Mouse (Mus musculus): Measurements from ENCODE around the gene Btg2. TPM values are rescaled to one million over a fixed set of nuclear protein-coding genes. Genes with fewer than 3 reads are reported as not detected.
A peak's percentile ranks its signal among the peaks of the same experiment; 100 is the strongest.

Btg2 gene
- polyA plus RNA-seq, 1 experiment from 2014 or later: 38.6 TPM

DNA sequence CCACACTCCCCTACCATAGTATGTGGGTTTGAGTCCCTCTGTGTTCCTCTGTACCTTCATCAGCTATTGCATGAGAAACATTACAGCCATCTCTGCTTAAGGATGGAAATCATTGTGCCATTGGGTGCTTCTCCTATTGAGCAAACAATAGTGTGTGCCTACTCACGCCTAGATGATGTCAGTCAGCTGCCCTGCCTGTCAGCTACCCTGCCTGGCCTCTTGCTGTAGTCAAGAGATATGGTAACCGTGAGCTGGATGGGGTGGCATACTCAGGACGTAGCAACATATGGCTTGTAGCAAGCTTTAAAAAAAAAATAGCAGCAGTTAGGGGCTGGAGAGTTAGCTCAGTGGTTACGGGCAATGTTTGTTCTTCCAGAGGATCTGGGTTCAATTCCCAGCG is 31.5 kb upstream of the Btg2 start:
- ATAC-seq (replicated peaks; ENCODE audit: low FRiP score): peak; percentile 95

GRCm38 (mm10) chr1:134110015-134110414 is 31.1 kb upstream of the Btg2 start:
- no peak overlapping the region for H3K4me3 ChIP-seq (ENCODE audit: low read depth, low read length)
- peaks cover 4% of the 10 kb centered on the region for H3K4me1 ChIP-seq (replicated peaks; ENCODE audit: control insufficient read depth, insufficient read depth, low read length)
- H3K27ac ChIP-seq (ENCODE audit: low read depth, low read length): no peak overlapping the region
- no peak overlapping the region for H3K9ac ChIP-seq (ENCODE audit: low read depth, low read length)
- WGBS: 86% methylated on average over 3 of the region's 3 CpGs
- peaks cover 5% of the 10 kb centered on the region for H3K27me3 ChIP-seq (replicated peaks; ENCODE audit: control insufficient read depth, insufficient read depth, low read length)
- H3K4me2 ChIP-seq: peak overlapping the region; percentile 35
- ATAC-seq (replicated peaks; ENCODE audit: low FRiP score): peak; percentile 67; the same call in 1 of the 2 replicates
- no peaks in the 10 kb centered on the region for H3K36me3 ChIP-seq (ENCODE audit: control insufficient read depth, insufficient read depth, low read length)
- H3K9me3 ChIP-seq (ENCODE audit: control insufficient read depth, low read length): no peaks in the 10 kb centered on the region
- no peak for DNase-seq (ENCODE audit: low spot score)

More for the DNA sequence above, 31.5 kb upstream of the Btg2 start:
- WGBS: 62% methylated on average over 5 of the region's 5 CpGs
- peak overlapping the region; percentile 35 for H3K4me2 ChIP-seq
- H3K4me3 ChIP-seq (ENCODE audit: low read depth, low read length): no peak overlapping the region
- no peak for DNase-seq (ENCODE audit: low spot score)
- 0 out of 2 replicates have a peak overlapping the region, but pooled peaks have one; percentile 14 for H3K9ac ChIP-seq (ENCODE audit: low read depth, low read length)
- H3K9me3 ChIP-seq (ENCODE audit: control insufficient read depth, low read length): no peaks in the 10 kb centered on the region
- H3K27ac ChIP-seq (ENCODE audit: low read depth, low read length): peak overlapping the region; percentile 68
- peaks cover 4% of the 10 kb centered on the region for H3K4me1 ChIP-seq (replicated peaks; ENCODE audit: control insufficient read depth, insufficient read depth, low read length)
- no peaks in the 10 kb centered on the region for H3K36me3 ChIP-seq (ENCODE audit: control insufficient read depth, insufficient read depth, low read length)
- H3K27me3 ChIP-seq (replicated peaks; ENCODE audit: control insufficient read depth, insufficient read depth, low read length): peaks cover 3% of the 10 kb centered on the region

GRCm38 (mm10) chr1:134107777-134108176 is 28.9 kb upstream of the Btg2 start:
- no peak overlapping the region for H3K27ac ChIP-seq (ENCODE audit: low read depth, low read length)
- H3K9ac ChIP-seq (ENCODE audit: low read depth, low read length): no peak overlapping the region
- no peaks in the 10 kb centered on the region for H3K36me3 ChIP-seq (ENCODE audit: control insufficient read depth, insufficient read depth, low read length)
- H3K4me1 ChIP-seq (replicated peaks; ENCODE audit: control insufficient read depth, insufficient read depth, low read length): peaks cover 4% of the 10 kb centered on the region
- no peaks in the 10 kb centered on the region for H3K9me3 ChIP-seq (ENCODE audit: control insufficient read depth, low read length)
- H3K4me2 ChIP-seq: no peak overlapping the region
- no peak for ATAC-seq (replicated peaks; ENCODE audit: low FRiP score)
- H3K4me3 ChIP-seq (ENCODE audit: low read depth, low read length): no peak overlapping the region
- 90% methylated on average over 7 of the region's 7 CpGs for WGBS
- peaks cover 7% of the 10 kb centered on the region for H3K27me3 ChIP-seq (replicated peaks; ENCODE audit: control insufficient read depth, insufficient read depth, low read length)
- DNase-seq (ENCODE audit: low spot score): no peak

- no peak for DNase-seq (ENCODE audit: low spot score)
- H3K9ac ChIP-seq (ENCODE audit: low read depth, low read length): no peak overlapping the region
- H3K4me1 ChIP-seq (replicated peaks; ENCODE audit: control insufficient read depth, insufficient read depth, low read length): peaks cover 4% of the 10 kb centered on the region
- H3K27me3 ChIP-seq (replicated peaks; ENCODE audit: control insufficient read depth, insufficient read depth, low read length): peaks cover 7% of the 10 kb centered on the region
- no peak overlapping the region for H3K4me3 ChIP-seq (ENCODE audit: low read depth, low read length)
- H3K4me2 ChIP-seq: no peak overlapping the region
- no peaks in the 10 kb centered on the region for H3K36me3 ChIP-seq (ENCODE audit: control insufficient read depth, insufficient read depth, low read length)
- no peaks in the 10 kb centered on the region for H3K9me3 ChIP-seq (ENCODE audit: control insufficient read depth, low read length)
- no peak overlapping the region for H3K27ac ChIP-seq (ENCODE audit: low read depth, low read length)
- WGBS: 5% methylated on average over 5 of the region's 5 CpGs
- ATAC-seq (replicated peaks; ENCODE audit: low FRiP score): no peak
These were observed 27.8 kb upstream of the Btg2 start for GRCm38 (mm10) chr1:134106719-134107118.

- Histone ChIP-seq H3K4me1 (replicated peaks; ENCODE audit: control insufficient read depth, insufficient read depth, low read length) (peaks cover 4% of the 10 kb centered on the region), H3K9ac (ENCODE audit: low read depth, low read length) (no peak overlapping the region), H3K27ac (ENCODE audit: low read depth, low read length) (no peak overlapping the region), H3K4me3 (ENCODE audit: low read depth, low read length) (no peak overlapping the region), H3K36me3 (ENCODE audit: control insufficient read depth, insufficient read depth, low read length) (no peaks in the 10 kb centered on the region), H3K9me3 (ENCODE audit: control insufficient read depth, low read length) (no peaks in the 10 kb centered on the region), H3K4me2 (no peak overlapping the region), H3K27me3 (replicated peaks; ENCODE audit: control insufficient read depth, insufficient read depth, low read length) (peaks cover 7% of the 10 kb centered on the region)
- WGBS: 44% methylated on average over 3 of the region's 3 CpGs
- ATAC-seq (replicated peaks; ENCODE audit: low FRiP score): no peak
- DNase-seq (ENCODE audit: low spot score): no peak
These were observed 27.0 kb upstream of the Btg2 start for GRCm38 (mm10) chr1:134105764-134106430.

- Histone ChIP-seq H3K9ac (ENCODE audit: low read depth, low read length) (no peak overlapping the region), H3K4me3 (ENCODE audit: low read depth, low read length) (no peak overlapping the region), H3K27ac (ENCODE audit: low read depth, low read length) (no peak overlapping the region), H3K36me3 (ENCODE audit: control insufficient read depth, insufficient read depth, low read length) (no peaks in the 10 kb centered on the region), H3K27me3 (replicated peaks; ENCODE audit: control insufficient read depth, insufficient read depth, low read length) (peaks cover 7% of the 10 kb centered on the region), H3K4me1 (replicated peaks; ENCODE audit: control insufficient read depth, insufficient read depth, low read length) (no peaks in the 10 kb centered on the region; the same call in 1 of the 2 replicates), H3K4me2 (no peak overlapping the region), H3K9me3 (ENCODE audit: control insufficient read depth, low read length) (no peaks in the 10 kb centered on the region)
- ATAC-seq (replicated peaks; ENCODE audit: low FRiP score) (no peak), DNase-seq (ENCODE audit: low spot score) (no peak)
- WGBS: 55% methylated on average over 11 of the region's 11 CpGs
These were observed 26.3 kb upstream of the Btg2 start for GRCm38 (mm10) chr1:134105043-134105763.

DNA sequence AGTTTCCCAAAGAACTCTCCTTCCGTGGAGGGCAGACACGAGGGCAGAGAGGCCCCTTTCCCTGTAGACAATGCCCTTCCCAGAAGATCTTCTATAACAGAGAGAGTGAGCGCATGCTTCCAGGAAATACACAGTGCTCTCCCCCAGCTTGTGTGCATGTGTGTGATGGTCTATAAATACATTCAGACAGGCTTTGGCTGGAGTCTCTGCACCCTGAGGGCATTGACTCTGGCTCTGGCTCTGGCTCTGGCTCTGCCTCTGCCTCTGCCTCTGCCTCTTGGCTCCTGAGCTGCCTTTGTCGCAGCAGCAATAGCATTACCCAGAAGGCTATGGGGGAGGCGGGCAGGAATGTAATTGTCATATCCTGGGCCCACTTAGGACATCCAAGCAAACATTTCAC is 24.9 kb upstream of the Btg2 start:
- peaks cover 7% of the 10 kb centered on the region; the same call in 1 of the 2 replicates for H3K4me1 ChIP-seq (replicated peaks; ENCODE audit: control insufficient read depth, insufficient read depth, low read length)
- no peak overlapping the region for H3K27ac ChIP-seq (ENCODE audit: low read depth, low read length)
- H3K4me2 ChIP-seq: no peak overlapping the region
- no peak overlapping the region for H3K4me3 ChIP-seq (ENCODE audit: low read depth, low read length)
- ATAC-seq (replicated peaks; ENCODE audit: low FRiP score) (no peak), DNase-seq (ENCODE audit: low spot score) (no peak)
- no peak overlapping the region for H3K9ac ChIP-seq (ENCODE audit: low read depth, low read length)
- WGBS: 79% methylated on average over 5 of the region's 5 CpGs
- H3K9me3 ChIP-seq (ENCODE audit: control insufficient read depth, low read length): no peaks in the 10 kb centered on the region
- peaks cover 7% of the 10 kb centered on the region for H3K27me3 ChIP-seq (replicated peaks; ENCODE audit: control insufficient read depth, insufficient read depth, low read length)
- H3K36me3 ChIP-seq (ENCODE audit: control insufficient read depth, insufficient read depth, low read length): no peaks in the 10 kb centered on the region

GRCm38 (mm10) chr1:134101593-134101992 is 22.7 kb upstream of the Btg2 start:
- H3K36me3 ChIP-seq (ENCODE audit: control insufficient read depth, insufficient read depth, low read length): no peaks in the 10 kb centered on the region
- no peak for DNase-seq (ENCODE audit: low spot score)
- no peak overlapping the region for H3K4me3 ChIP-seq (ENCODE audit: low read depth, low read length)
- WGBS: 73% methylated on average over 3 of the region's 3 CpGs
- no peak overlapping the region for H3K27ac ChIP-seq (ENCODE audit: low read depth, low read length)
- no peak overlapping the region for H3K9ac ChIP-seq (ENCODE audit: low read depth, low read length)
- H3K9me3 ChIP-seq (ENCODE audit: control insufficient read depth, low read length): no peaks in the 10 kb centered on the region
- H3K4me2 ChIP-seq: no peak overlapping the region
- no peak for ATAC-seq (replicated peaks; ENCODE audit: low FRiP score)
- peaks cover 7% of the 10 kb centered on the region for H3K27me3 ChIP-seq (replicated peaks; ENCODE audit: control insufficient read depth, insufficient read depth, low read length)
- H3K4me1 ChIP-seq (replicated peaks; ENCODE audit: control insufficient read depth, insufficient read depth, low read length): peaks cover 23% of the 10 kb centered on the region

DNA sequence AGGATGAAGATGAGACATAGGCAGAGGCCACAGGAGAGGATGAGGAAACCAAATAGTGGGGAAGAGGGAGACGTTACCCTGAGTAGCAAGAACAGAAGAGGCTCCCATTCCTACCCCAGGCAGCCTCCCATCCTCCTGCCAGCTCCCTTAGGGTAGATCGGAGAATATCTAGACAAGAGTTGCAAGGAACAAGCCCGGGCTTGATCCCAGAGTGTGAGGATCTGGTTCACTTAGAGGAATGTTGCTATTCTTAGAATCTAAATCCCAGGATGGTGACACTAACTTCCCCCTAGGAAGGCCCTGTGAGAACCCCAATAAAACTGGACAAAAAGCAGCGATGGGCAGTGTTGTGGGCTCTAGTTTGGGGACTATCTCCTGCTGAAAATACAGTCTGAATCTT is 22.0 kb upstream of the Btg2 start:
- ATAC-seq (replicated peaks; ENCODE audit: low FRiP score) (no peak), DNase-seq (ENCODE audit: low spot score) (no peak)
- Histone ChIP-seq H3K4me2 (no peak overlapping the region), H3K4me3 (ENCODE audit: low read depth, low read length) (no peak overlapping the region), H3K27me3 (replicated peaks; ENCODE audit: control insufficient read depth, insufficient read depth, low read length) (peaks cover 7% of the 10 kb centered on the region), H3K36me3 (ENCODE audit: control insufficient read depth, insufficient read depth, low read length) (no peaks in the 10 kb centered on the region), H3K9ac (ENCODE audit: low read depth, low read length) (no peak overlapping the region), H3K4me1 (replicated peaks; ENCODE audit: control insufficient read depth, insufficient read depth, low read length) (peaks cover 29% of the 10 kb centered on the region), H3K27ac (ENCODE audit: low read depth, low read length) (no peak overlapping the region), H3K9me3 (ENCODE audit: control insufficient read depth, low read length) (no peaks in the 10 kb centered on the region)
- 72% methylated on average over 4 of the region's 4 CpGs for WGBS

Measured in liver, embryonic 11.5 days (tissue).